23 mouse cellular contexts compared by ENCODE assay signal in genomic region chr6:139860141-139860540, GRCm38 (mm10).
"Had no signal": no experiment of that assay in that cellular context is flagged by ENCODE, and none has a peak within 500 bp of the region (broad histone marks: within the 10 kb centered on the region; RNA-seq: fewer than 3 reads in every experiment).

No protein-coding gene starts in this region.

- H3K27me3 ChIP-seq: heart, embryonic 12.5 days; hindbrain, embryonic 12.5 days; intestine, embryonic 15.5 days; limb, embryonic 12.5 days; liver, embryonic 12.5 days had no signal

- H3K27ac ChIP-seq: gastrocnemius, adult 2 months; heart, adult 2 months; hindbrain, embryonic 10.5 days; hindbrain, embryonic 12.5 days; hindbrain, embryonic 14.5 days; intestine, embryonic 15.5 days; limb, embryonic 10.5 days; limb, embryonic 12.5 days; liver, embryonic 12.5 days; liver, embryonic 14.5 days had no signal

- H3K4me1 ChIP-seq: heart, embryonic 12.5 days; hindbrain, embryonic 10.5 days; hindbrain, embryonic 12.5 days; intestine, embryonic 15.5 days; limb, embryonic 12.5 days; liver, embryonic 12.5 days had no signal

- H3K4me3 ChIP-seq: gastrocnemius, adult 2 months; heart, adult 2 months; heart, embryonic 12.5 days; hindbrain, embryonic 10.5 days; hindbrain, embryonic 12.5 days; intestine, embryonic 15.5 days; limb, embryonic 10.5 days; limb, embryonic 12.5 days; liver, embryonic 12.5 days had no signal

- H3K4me2 ChIP-seq: heart, embryonic 12.5 days; hindbrain, embryonic 12.5 days; hindbrain, embryonic 14.5 days; intestine, embryonic 15.5 days; limb, embryonic 12.5 days; liver, embryonic 12.5 days had no signal

- H3K9ac ChIP-seq: heart, embryonic 12.5 days; hindbrain, embryonic 12.5 days; hindbrain, embryonic 14.5 days; intestine, embryonic 15.5 days; limb, embryonic 12.5 days; liver, embryonic 12.5 days; liver, embryonic 14.5 days had no signal

- ATAC-seq: forebrain, embryonic 16.5 days; hindbrain, embryonic 16.5 days; inflammation-experienced regulatory T-cells, adult 6 months; intestine, embryonic 15.5 days; intestine, postnatal 0 days; liver, embryonic 12.5 days had no signal

- H3K36me3 ChIP-seq: heart, embryonic 12.5 days; hindbrain, embryonic 10.5 days; hindbrain, embryonic 12.5 days; intestine, embryonic 15.5 days; limb, embryonic 10.5 days; limb, embryonic 12.5 days; liver, embryonic 12.5 days had no signal

- H3K9me3 ChIP-seq: heart, embryonic 12.5 days; hindbrain, embryonic 10.5 days; hindbrain, embryonic 12.5 days; intestine, embryonic 15.5 days; limb, embryonic 10.5 days; limb, embryonic 12.5 days; liver, embryonic 12.5 days had no signal

- DNase-seq: gastrocnemius, adult 2 months; gastrocnemius, postnatal 10 days; gastrocnemius, postnatal 25 days; heart, adult 2 months; heart, postnatal 10 days; heart, postnatal 4 days; layer of hippocampus, adult 9-11 months; layer of hippocampus, postnatal 36 days; liver; lung, adult 2 months had no signal
